Mouse (Mus musculus): Measurements from ENCODE around the gene Exoc3l4.
A peak's percentile ranks its signal among the peaks of the same experiment; 100 is the strongest.

Exoc3l4 gene

GRCm38 (mm10) chr12:111411631-111412355 lies 5.0 kb upstream of the Exoc3l4 start:
- no peak for DNase-seq (ENCODE audit: low spot score)

GRCm38 (mm10) chr12:111412581-111413284 lies 4.1 kb upstream of the Exoc3l4 start:
- no peak for DNase-seq (ENCODE audit: low spot score)

- peak; percentile 45 for DNase-seq (ENCODE audit: low spot score)
These were observed 3.5 kb upstream of the Exoc3l4 start for GRCm38 (mm10) chr12:111413300-111413699.

- no peak for DNase-seq (ENCODE audit: low spot score)
These were observed 3.1 kb downstream of the Exoc3l4 start for GRCm38 (mm10) chr12:111419918-111420317.

- no peak for DNase-seq (ENCODE audit: low spot score)
These were observed 4.3 kb downstream of the Exoc3l4 start for GRCm38 (mm10) chr12:111420946-111421709.

GRCm38 (mm10) chr12:111422852-111423251 lies 6.0 kb downstream of the Exoc3l4 start:
- no peak for DNase-seq (ENCODE audit: low spot score)

GRCm38 (mm10) chr12:111423570-111424129 lies 6.8 kb downstream of the Exoc3l4 start:
- DNase-seq (ENCODE audit: low spot score) = no peak

- DNase-seq (ENCODE audit: low spot score) = no peak
These were observed 7.7 kb downstream of the Exoc3l4 start for GRCm38 (mm10) chr12:111424547-111424946.

- DNase-seq (ENCODE audit: low spot score) = no peak
These were observed 8.4 kb downstream of the Exoc3l4 start for GRCm38 (mm10) chr12:111425258-111425657.

GRCm38 (mm10) chr12:111425789-111426460 lies 9.1 kb downstream of the Exoc3l4 start:
- peak; percentile 26 for DNase-seq (ENCODE audit: low spot score)

GRCm38 (mm10) chr12:111427438-111428113 lies 10.8 kb downstream of the Exoc3l4 start:
- DNase-seq (ENCODE audit: low spot score) = no peak

- DNase-seq (ENCODE audit: low spot score) = no peak
These were observed 11.5 kb downstream of the Exoc3l4 start for GRCm38 (mm10) chr12:111428364-111428763.

- no peak for DNase-seq (ENCODE audit: low spot score)
These were observed 12.4 kb downstream of the Exoc3l4 start for GRCm38 (mm10) chr12:111428961-111429911.

GRCm38 (mm10) chr12:111430049-111430867 lies 13.4 kb downstream of the Exoc3l4 start:
- no peak for DNase-seq (ENCODE audit: low spot score)

- DNase-seq (ENCODE audit: low spot score) = no peak
These were observed 14.3 kb downstream of the Exoc3l4 start for GRCm38 (mm10) chr12:111430868-111431817.

- no peak for DNase-seq (ENCODE audit: low spot score)
These were observed 15.3 kb downstream of the Exoc3l4 start for GRCm38 (mm10) chr12:111432097-111432496.

- DNase-seq (ENCODE audit: low spot score) = no peak
These were observed 16.0 kb downstream of the Exoc3l4 start for GRCm38 (mm10) chr12:111432751-111433331.
